Mouse (Mus musculus): ENCODE measurements at regions not wholly inside any gene's neighbourhood (a gene's known extent, or its start where the extent isn't known, plus 50 kb on each side); places are given as distances from the start of the nearest gene placed in this dataset.

DNA sequence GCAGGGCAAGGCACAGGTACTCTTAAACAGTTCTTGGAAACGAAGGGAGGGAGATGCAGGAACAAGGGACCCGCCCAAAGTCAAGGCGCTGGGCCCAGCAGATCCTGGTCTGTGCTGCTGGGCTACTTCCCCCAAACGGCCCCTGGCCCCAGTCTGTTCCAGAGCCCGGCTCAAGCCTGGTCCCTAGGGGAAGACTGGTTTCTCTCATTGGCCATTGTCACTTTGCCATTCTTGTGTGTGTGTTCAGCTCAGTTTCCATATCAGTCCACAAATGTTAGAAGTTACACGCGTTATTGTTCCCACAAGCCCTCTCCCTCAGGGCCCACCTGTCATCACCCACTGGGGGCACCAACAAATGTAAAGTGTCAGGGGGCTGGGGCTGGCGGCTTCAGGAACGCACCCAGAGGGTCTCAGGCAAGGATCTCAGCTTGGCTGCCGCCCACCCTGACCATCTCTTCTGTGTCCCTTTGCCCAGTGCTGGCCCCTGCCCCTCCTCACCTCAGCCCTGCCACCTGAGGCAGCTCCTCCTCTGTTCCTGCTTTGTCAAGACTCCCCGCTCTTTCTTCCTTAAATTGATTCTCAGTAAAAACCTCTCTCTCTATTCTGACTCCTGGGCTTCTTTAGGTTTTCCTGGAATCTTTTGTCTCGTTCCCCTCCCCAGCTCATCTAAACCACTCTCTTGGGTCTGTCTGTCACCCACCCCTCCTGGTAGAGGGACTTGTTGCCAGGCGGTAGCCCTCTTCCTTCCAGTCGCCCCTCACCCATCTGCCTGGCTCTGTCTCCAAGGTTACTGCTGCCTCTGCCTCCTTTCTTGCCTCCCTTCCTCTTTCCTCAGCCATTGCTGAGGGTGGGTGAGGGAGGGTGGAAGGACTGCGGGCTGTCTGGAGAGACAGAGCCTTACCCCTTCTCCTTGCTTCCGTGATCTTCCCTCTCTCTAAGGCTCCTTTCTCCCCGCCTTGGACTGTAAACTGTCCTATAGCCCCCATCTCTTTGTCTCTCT, 69.2 kb upstream of the 4931429L15Rik start:
- DNase-seq (ENCODE audit: low spot score) = no peak

- no peak for DNase-seq (ENCODE audit: low spot score)
Observed at GRCm38 (mm10) chr9:46386333-46386732, 66.5 kb upstream of the 4931429L15Rik start.

GRCm38 (mm10) chr9:46381342-46381741, 61.6 kb upstream of the 4931429L15Rik start:
- no peak for DNase-seq (ENCODE audit: low spot score)

DNA sequence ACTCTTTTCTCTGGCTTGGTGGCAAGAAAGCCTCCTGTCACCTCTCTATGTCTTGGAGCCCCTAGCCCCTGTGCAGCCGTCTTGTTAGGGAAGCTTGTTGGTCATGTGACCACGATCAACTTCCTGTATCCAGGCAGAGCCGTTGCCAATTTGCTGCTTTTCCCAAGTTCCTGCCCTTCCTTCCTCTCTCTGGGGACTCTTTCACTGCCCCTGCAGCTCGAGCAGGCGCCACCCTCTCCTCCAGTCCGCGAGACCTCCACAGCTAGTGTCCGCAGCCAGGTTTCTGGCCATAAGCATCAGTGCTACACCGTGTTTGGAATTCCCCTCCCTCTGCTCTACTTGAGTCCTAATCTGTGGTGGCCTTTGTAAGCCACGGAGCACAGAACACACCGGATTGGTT, 59.7 kb upstream of the 4931429L15Rik start:
- no peak for DNase-seq (ENCODE audit: low spot score)

DNA sequence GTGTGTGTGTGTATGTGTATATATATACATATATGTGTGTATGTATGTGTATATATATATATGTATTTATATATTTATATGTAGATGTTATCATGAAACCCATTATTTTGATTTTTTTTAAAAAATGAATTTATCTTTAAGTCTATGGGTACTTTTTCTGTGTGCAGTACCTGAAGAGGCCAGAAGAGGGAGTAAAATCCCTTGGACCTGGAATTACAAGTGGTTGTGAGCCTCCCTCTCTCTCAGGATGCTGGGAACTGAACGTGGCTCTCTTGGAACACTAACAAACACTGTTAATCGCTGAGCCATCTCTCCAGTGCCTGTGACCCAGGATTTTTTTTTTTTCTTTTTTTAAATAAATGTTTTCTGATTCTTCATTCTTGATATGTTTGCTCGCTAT, 58.6 kb upstream of the 4931429L15Rik start:
- DNase-seq (ENCODE audit: low spot score) = no peak

All from layer of hippocampus, adult 9-10 months (tissue).